Mouse (Mus musculus) kidney, adult 11 months (tissue): ENCODE measurements around the gene Ces3a.
"Not testable (repeated sequence)": the region's sequence is repeated elsewhere in the genome, so short reads cannot be mapped to it uniquely, and the experiment has no call there.

Source experiments
- DNase-seq: peaks from one replicate; pipeline ENCODE4 v3.0.0; 2022

Ces3a gene

GRCm38 (mm10) chr8:105102101-105102785 is 53.8 kb downstream of the Ces3a start:
- not testable (repeated sequence) for DNase-seq

DNA sequence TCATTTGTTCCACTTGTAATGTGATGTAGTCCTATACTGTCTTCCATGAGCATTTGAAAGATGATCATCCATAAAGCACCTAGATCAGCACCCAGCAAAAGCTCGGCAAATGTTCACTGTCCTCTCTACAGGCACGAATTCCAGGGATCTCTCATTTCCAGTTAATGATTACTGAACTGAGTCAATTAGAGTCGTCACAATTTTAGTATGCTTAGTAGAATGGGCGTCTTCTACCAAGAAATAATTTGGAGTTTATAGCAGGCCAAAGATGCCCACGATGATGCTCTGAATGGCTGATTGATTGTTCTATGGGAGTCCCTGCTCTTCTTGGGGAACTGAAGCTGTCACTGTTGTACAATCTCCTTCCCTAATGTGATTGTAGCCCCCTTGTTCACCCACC is 55.3 kb downstream of the Ces3a start:
- DNase-seq: peak; percentile 7

DNA sequence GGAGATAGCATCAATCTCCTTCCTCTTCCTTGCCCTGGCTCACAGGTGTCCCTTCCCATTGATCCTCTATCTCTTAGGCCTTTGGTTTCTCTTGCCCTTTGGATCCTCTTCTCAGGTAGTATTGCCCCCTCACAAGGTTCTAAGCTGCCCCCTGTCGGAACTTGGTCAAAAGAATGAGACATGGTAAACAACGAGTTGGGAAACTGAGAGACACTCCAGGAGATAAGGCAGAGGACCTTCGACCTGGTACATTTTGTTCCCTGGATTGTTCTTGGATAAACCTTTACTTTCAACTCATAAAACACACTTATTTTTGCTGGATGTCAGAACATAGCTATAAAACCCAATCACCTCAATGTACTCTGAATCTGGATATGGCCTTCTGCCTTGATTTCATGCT is 55.8 kb downstream of the Ces3a start:
- no peak for DNase-seq
